Mouse (Mus musculus) ES-E14 (cell line): Measurements from ENCODE around the gene Nup153.

Source experiments
- CHD2 ChIP-seq: IDR thresholded peaks from 2 replicates; pipeline ENCODE4 v1.6.1; 2014; ENCODE audit warnings: mild to moderate bottlenecking, low read depth, low read length, inconsistent platforms
- HCFC1 ChIP-seq: IDR thresholded peaks from 2 replicates; pipeline ENCODE4 v1.6.1; 2012; ENCODE audit warnings: low read length, inconsistent platforms, borderline replicate concordance; ENCODE audit not compliant: insufficient read depth
- MAFK ChIP-seq: IDR thresholded peaks from 2 replicates; pipeline ENCODE4 v1.6.1; 2014; ENCODE audit warnings: mild to moderate bottlenecking, low read depth, low read length, inconsistent platforms; ENCODE audit not compliant: insufficient read depth
- ZC3H11A ChIP-seq: IDR thresholded peaks from 2 replicates; pipeline ENCODE4 v1.6.1; 2012; ENCODE audit warnings: low read depth, mild to moderate bottlenecking, inconsistent platforms, low read length, borderline replicate concordance
- ZNF384 ChIP-seq: IDR thresholded peaks from 2 replicates; pipeline ENCODE4 v1.6.1; 2012; ENCODE audit warnings: low read depth, low read length, inconsistent platforms

- TF ChIP-seq ZNF384, result no peak
- TF ChIP-seq CHD2, result no peak
- no peak for TF ChIP-seq ZC3H11A
- TF ChIP-seq MAFK, result no peak
- no peak for TF ChIP-seq HCFC1
Observed at GRCm38 (mm10) chr13:46728411-46728810, 671 bp upstream of the Nup153 start.
